Mouse (Mus musculus): ENCODE measurements around the gene Cnr2. TPM values are rescaled to one million over a fixed set of nuclear protein-coding genes. Genes with fewer than 3 reads are reported as not detected.

Cnr2 gene
- total RNA-seq, 1 experiment, result 0.04 TPM

DNA sequence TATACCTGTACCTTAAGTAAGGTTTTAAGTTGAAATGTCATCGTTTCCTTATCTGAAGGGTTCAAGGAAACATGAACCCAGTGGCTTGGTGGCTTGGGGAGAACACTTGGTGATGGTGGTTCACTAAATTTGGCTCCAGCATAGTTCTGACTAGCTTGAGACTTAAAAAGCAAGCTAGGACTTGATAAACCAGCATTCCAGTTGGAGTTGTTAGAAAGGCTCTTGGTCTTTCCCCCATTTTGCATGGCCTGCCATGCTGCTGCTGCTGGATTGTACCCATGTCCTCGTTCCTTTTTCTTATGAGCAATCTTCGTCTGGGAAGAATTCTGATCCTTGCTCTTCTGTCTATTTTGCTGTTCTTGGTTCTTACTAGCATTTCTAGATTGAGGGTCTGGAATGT lies 23.2 kb upstream of the Cnr2 start:
- in situ Hi-C loops (cut with MboI; ENCODE audit: low sequenced_read_pairs in 2 of 2, unreplicated experiment in 2 of 2), result no loop called here
- DNase-seq (ENCODE audit: low read depth, low spot score), result no peak
- TF ChIP-seq ZNF384 (IDR thresholded peaks at IDR 0.05; ENCODE audit: low read depth, low read length) (no peak), CHD2 (IDR thresholded peaks at IDR 0.05; ENCODE audit: low read depth, low read length) (no peak), HCFC1 (IDR thresholded peaks at IDR 0.05; ENCODE audit: borderline replicate concordance, insufficient read depth, low read length) (no peak)
- H3K27ac ChIP-seq (ENCODE audit: insufficient read depth, low read depth, low read length, poor library complexity, severe bottlenecking), result no peak overlapping the region; the same call in 1 of the 2 replicates
- H3K9ac ChIP-seq (ENCODE audit: insufficient read depth, low read depth, low read length, poor library complexity, severe bottlenecking), result no peak overlapping the region
- H3K4me3 ChIP-seq (ENCODE audit: insufficient read depth in 1 of 2, low read depth in 1 of 2, low read length in 2 of 2, poor library complexity in 1 of 2, severe bottlenecking in 1 of 2), result peak overlapping the region; percentile 85 to 87; a peak in 1 of 4 replicates
- peaks cover 9% of the 10 kb centered on the region for H3K36me3 ChIP-seq (ENCODE audit: control insufficient read depth, insufficient read depth, low read length, poor library complexity, severe bottlenecking)
- H3K4me1 ChIP-seq (ENCODE audit: control insufficient read depth in 2 of 2, insufficient read depth in 2 of 2, low read length in 2 of 2, poor library complexity in 1 of 2), result peaks cover 6 to 13% of the 10 kb centered on the region in 2 experiments; a peak in 3 of 4 replicates
- H3K9me3 ChIP-seq (ENCODE audit: control insufficient read depth, insufficient read depth, low read depth, low read length), result no peaks in the 10 kb centered on the region

DNA sequence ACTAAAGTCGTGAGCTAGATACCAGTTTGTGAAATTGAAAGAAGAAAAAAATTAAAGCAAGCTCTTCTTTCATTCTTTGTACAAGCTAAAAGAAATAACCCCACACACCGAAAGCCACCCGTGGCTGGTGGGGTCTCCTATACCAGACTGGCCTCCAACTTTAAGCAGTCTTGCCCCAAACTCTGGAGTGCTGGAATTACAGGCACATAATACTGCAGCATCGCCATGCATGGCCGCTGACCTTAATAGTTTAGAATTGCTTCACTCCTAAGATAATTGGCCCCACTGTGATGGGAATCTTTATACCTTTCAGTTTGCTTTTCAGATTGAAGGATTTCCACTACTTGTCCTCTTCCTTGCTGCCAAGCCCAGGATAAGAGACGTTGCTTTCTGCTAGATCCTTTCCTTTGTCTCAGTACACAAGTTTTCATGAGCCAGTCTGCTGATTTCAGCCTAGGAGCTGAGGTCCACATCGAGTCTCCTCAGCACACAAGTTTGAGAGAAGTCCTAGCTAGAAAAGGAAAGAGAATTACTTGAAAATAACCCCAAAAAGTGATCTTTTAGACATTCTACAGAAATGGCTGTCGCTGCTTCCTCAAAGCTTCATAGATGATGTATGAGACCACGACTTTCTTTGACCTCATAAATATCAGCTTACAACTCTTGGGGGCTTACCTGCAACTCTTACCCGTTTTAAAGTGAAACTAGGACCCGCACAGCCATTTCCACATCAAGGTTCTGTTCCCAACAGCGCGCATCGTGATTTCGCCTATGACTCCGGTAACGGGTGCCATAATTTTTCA lies 22.4 kb upstream of the Cnr2 start:
- TF ChIP-seq MAFK (IDR thresholded peaks at IDR 0.05; ENCODE audit: insufficient read depth, low read depth, low read length) (no peak), ZC3H11A (IDR thresholded peaks at IDR 0.05; ENCODE audit: borderline replicate concordance, low read depth, low read length) (no peak), CHD2 (IDR thresholded peaks at IDR 0.05; ENCODE audit: low read depth, low read length) (no peak), HCFC1 (IDR thresholded peaks at IDR 0.05; ENCODE audit: borderline replicate concordance, insufficient read depth, low read length) (no peak), ZNF384 (IDR thresholded peaks at IDR 0.05; ENCODE audit: low read depth, low read length) (no peak)
- DNase-seq (ENCODE audit: low read depth, low spot score), result no peak
- peak overlapping the region; percentile 85 to 87 for H3K4me3 ChIP-seq (ENCODE audit: insufficient read depth in 1 of 2, low read depth in 1 of 2, low read length in 2 of 2, poor library complexity in 1 of 2, severe bottlenecking in 1 of 2)
- peak overlapping the region; percentile 97 for H3K9ac ChIP-seq (ENCODE audit: insufficient read depth, low read depth, low read length, poor library complexity, severe bottlenecking)
- in situ Hi-C loops (cut with MboI; ENCODE audit: low sequenced_read_pairs in 2 of 2, unreplicated experiment in 2 of 2), result no loop called here
- no peaks in the 10 kb centered on the region for H3K9me3 ChIP-seq (ENCODE audit: control insufficient read depth, insufficient read depth, low read depth, low read length)
- peak overlapping the region; percentile 94 for H3K27ac ChIP-seq (ENCODE audit: insufficient read depth, low read depth, low read length, poor library complexity, severe bottlenecking)
- H3K36me3 ChIP-seq (ENCODE audit: control insufficient read depth, insufficient read depth, low read length, poor library complexity, severe bottlenecking), result peaks cover 9% of the 10 kb centered on the region
- H3K4me1 ChIP-seq (ENCODE audit: control insufficient read depth in 2 of 2, insufficient read depth in 2 of 2, low read length in 2 of 2, poor library complexity in 1 of 2), result peaks cover 6 to 13% of the 10 kb centered on the region in 2 experiments; a peak in 3 of 4 replicates

DNA sequence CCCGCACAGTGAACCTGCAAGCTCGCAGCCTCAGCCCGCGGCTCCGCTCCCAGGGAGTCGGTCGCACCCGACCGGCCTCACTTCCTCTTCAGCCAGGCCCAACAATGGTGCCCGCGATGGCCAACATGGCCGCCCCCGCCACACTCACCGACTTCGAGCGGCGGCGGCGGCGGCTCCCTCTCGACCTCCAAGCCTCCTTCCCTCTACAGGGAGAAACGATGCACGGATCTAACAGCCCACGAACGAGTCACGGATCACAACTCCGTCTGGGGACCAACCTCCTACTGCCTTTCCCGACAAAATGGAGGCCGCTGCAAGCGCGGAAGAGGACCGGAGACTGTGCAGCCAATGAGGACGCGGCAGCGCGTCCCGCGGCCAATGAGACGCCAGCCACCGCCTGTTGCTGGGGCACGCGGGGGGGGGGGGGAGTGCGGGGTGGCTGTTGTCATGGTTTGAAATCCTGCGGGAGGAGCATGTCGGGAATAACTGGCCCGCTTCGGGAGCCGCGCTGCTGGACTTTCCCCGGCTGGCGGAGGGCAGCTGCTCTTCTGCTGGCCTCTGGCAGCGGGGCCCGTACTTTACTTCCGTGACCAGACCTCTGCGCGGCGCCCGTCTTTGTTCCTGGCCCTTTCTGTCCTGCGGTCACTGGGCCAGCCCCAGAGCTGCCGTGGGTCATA lies 21.5 kb upstream of the Cnr2 start, which contains the start of gene Pnrc2:
Pnrc2 (minus strand) TSS at position 325 of the 677 bp plus-strand sequence.
- in situ Hi-C loops (cut with MboI; ENCODE audit: low sequenced_read_pairs in 2 of 2, unreplicated experiment in 2 of 2), result no loop called here
- no peak for TF ChIP-seq ZC3H11A (IDR thresholded peaks at IDR 0.05; ENCODE audit: borderline replicate concordance, low read depth, low read length)
- no peak for TF ChIP-seq ZNF384 (IDR thresholded peaks at IDR 0.05; ENCODE audit: low read depth, low read length)
- no peak for TF ChIP-seq MAFK (IDR thresholded peaks at IDR 0.05; ENCODE audit: insufficient read depth, low read depth, low read length)
- no peak for TF ChIP-seq CHD2 (IDR thresholded peaks at IDR 0.05; ENCODE audit: low read depth, low read length)
- peak; percentile 48; the same call in 1 of the 2 replicates for TF ChIP-seq HCFC1 (IDR thresholded peaks at IDR 0.05; ENCODE audit: borderline replicate concordance, insufficient read depth, low read length)

DNA sequence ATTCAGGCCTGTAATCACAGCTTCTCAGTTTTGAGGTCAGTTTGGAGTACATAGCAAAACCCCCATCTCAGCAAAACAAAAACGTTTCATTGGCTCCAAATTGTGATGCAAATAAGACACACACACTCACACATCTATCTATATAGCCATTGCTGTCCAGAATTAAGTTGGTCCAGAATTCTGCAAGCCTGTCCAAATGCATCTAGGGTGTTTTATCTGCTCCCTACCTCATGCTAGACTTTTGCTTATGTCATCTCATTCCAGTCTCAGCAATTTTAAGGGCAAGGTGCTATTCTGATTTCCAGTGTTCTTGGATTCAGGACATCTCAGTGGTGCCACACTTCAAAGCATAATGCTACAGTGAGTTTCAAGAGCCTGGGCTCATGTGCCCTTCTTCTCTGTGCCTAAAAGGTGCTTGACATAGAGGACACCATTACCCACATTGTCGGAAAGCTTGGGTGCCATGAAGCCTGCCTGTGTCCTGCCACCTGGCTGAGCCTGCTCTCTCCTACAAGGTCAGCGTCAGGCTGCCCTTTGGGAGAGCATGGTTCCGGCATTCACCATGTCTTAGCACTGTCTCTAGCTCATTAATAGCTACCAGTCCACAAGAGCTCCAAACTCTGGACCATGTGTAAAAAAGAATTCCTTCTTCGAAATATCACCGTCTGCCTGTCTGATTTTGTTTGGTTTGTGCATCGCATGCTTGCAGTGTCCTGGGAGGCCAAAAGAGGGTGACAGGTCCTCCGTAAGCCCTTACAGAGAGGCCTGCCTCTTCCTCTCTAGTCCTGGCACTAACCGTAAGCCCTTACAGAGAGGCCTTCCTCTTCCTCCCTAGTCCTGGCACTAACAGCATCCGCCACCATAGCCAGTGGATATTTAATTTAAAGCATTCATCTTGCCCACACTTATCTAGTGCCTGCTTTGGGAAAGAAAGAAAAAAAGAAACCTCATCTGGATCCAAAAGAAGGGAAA lies 20.3 kb upstream of the Cnr2 start:
- in situ Hi-C loops (cut with MboI; ENCODE audit: low sequenced_read_pairs in 2 of 2, unreplicated experiment in 2 of 2), result no loop called here
- TF ChIP-seq CHD2 (IDR thresholded peaks at IDR 0.05; ENCODE audit: low read depth, low read length) (no peak), ZC3H11A (IDR thresholded peaks at IDR 0.05; ENCODE audit: borderline replicate concordance, low read depth, low read length) (no peak), MAFK (IDR thresholded peaks at IDR 0.05; ENCODE audit: insufficient read depth, low read depth, low read length) (no peak), HCFC1 (IDR thresholded peaks at IDR 0.05; ENCODE audit: borderline replicate concordance, insufficient read depth, low read length) (no peak), ZNF384 (IDR thresholded peaks at IDR 0.05; ENCODE audit: low read depth, low read length) (no peak)
- peaks cover 9% of the 10 kb centered on the region for H3K36me3 ChIP-seq (ENCODE audit: control insufficient read depth, insufficient read depth, low read length, poor library complexity, severe bottlenecking)
- DNase-seq (ENCODE audit: low read depth, low spot score), result no peak
- 0 out of 4 replicates have a peak overlapping the region, but pooled peaks of 1 of the 2 experiments have one; percentile 87 for H3K4me3 ChIP-seq (ENCODE audit: insufficient read depth in 1 of 2, low read depth in 1 of 2, low read length in 2 of 2, poor library complexity in 1 of 2, severe bottlenecking in 1 of 2)
- no peaks in the 10 kb centered on the region for H3K9me3 ChIP-seq (ENCODE audit: control insufficient read depth, insufficient read depth, low read depth, low read length)
- H3K4me1 ChIP-seq (ENCODE audit: control insufficient read depth in 2 of 2, insufficient read depth in 2 of 2, low read length in 2 of 2, poor library complexity in 1 of 2), result peaks cover 6 to 13% of the 10 kb centered on the region in 2 experiments; a peak in 3 of 4 replicates
- H3K27ac ChIP-seq (ENCODE audit: insufficient read depth, low read depth, low read length, poor library complexity, severe bottlenecking), result no peak overlapping the region
- no peak overlapping the region for H3K9ac ChIP-seq (ENCODE audit: insufficient read depth, low read depth, low read length, poor library complexity, severe bottlenecking)

More for the DNA sequence above, 21.5 kb upstream of the Cnr2 start, which contains the start of gene Pnrc2:
- H3K36me3 ChIP-seq (ENCODE audit: control insufficient read depth, insufficient read depth, low read length, poor library complexity, severe bottlenecking), result peaks cover 9% of the 10 kb centered on the region
- H3K9me3 ChIP-seq (ENCODE audit: control insufficient read depth, insufficient read depth, low read depth, low read length), result no peaks in the 10 kb centered on the region
- H3K4me3 ChIP-seq (ENCODE audit: insufficient read depth in 1 of 2, low read depth in 1 of 2, low read length in 2 of 2, poor library complexity in 1 of 2, severe bottlenecking in 1 of 2), result peak within 1 kb of the TSS; percentile 85 to 87
- DNase-seq (ENCODE audit: low read depth, low spot score), result peak; percentile 81
- peaks cover 6 to 13% of the 10 kb centered on the region in 2 experiments; a peak in 3 of 4 replicates for H3K4me1 ChIP-seq (ENCODE audit: control insufficient read depth in 2 of 2, insufficient read depth in 2 of 2, low read length in 2 of 2, poor library complexity in 1 of 2)
- peak within 1 kb of the TSS; percentile 97 for H3K9ac ChIP-seq (ENCODE audit: insufficient read depth, low read depth, low read length, poor library complexity, severe bottlenecking)
- peak within 1 kb of the TSS; percentile 94 for H3K27ac ChIP-seq (ENCODE audit: insufficient read depth, low read depth, low read length, poor library complexity, severe bottlenecking)
